Mouse (Mus musculus) kidney, adult 10 weeks (tissue): ENCODE measurements around the gene Slc17a1. TPM values are rescaled to one million over a fixed set of nuclear protein-coding genes. Genes with fewer than 3 reads are reported as not detected.

ENCODE experiments used
- polyA plus RNA-seq: library from polyadenylated mRNA; stranded (reverse); fragments of 350-450 nt; fragmentation: Illumina TruSeq; extraction: RNeasy Lipid Tissue Mini Kit (QIAGEN cat#74804); gene quantifications from one replicate; pipeline ENCODE4 v1.2.3, GENCODE M21; 2014; ENCODE audit warnings: low read depth, low replicate concordance

Slc17a1 gene
- polyA plus RNA-seq = 1,038 TPM

GRCm38 (mm10) chr13:23867405-23867804 is at the start of gene Slc17a1:
Gene Slc17a1, plus strand, starts transcription at chr13:23867750.

DNA sequence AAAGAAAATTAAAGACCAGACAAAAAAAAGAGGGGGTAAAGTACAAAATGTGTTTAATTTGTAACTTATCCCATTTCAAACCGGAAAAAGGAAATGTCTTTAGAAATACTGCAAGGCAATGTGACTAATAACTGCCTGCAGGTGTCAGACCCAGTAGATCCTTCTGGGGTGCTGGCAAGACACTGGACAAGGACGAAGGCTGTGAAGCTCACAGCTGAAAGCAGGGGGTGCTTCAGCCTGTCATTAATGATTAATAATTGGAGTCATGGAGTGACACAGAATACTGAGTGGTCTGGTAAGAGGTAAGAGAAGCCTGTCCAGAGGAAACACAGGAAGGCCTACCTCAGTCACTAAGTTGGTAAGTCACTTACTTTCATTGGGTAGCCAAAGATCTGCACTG is 28.2 kb upstream of the Slc17a1 start, which contains the start of gene Slc17a3:
TSS of gene Slc17a3 (plus strand) at position 127 of the 400 bp plus-strand sequence.

GRCm38 (mm10) chr13:23914376-23915167 is 47.0 kb downstream of the Slc17a1 start, which contains the start of gene Slc17a4:
Gene Slc17a4, minus strand, starts transcription at chr13:23915009.

DNA sequence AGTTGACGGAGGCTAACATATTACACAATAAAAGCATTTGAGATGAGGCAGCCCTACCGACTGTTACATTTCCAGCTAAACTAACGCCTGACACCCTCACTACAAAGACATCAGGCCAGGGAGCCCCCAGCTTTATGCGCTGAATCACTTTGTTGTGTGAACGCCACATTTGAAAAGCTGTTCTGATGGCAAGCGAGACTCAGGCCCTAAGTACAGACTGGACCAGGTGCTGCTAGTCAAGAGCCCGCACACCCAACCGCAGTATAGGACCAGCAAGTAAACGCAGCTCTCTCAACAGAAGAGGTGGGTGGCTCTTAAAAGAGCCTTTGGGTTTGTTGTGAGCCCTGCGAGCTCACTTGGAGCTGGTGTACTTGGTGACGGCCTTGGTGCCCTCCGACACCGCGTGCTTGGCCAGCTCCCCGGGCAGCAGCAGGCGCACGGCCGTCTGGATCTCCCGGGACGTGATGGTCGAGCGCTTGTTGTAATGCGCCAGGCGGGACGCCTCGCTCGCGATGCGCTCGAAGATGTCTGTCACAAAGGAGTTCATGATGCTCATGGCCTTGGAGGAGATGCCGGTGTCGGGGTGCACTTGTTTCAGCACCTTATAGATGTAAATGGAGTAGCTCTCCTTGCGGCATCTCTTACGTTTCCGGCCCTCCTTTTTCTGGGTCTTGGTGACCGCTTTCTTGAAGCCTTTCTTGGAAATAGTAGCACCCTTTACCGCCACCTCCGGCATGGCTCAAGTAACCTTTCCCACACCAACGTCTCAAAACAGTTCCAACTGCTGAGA is 66.1 kb downstream of the Slc17a1 start, which contains the start of gene Hist1h2ba:
TSS of gene Hist1h2ba (minus strand) at position 736 of the 790 bp plus-strand sequence.

GRCm38 (mm10) chr13:23934211-23934520 is 66.6 kb downstream of the Slc17a1 start, which contains the start of gene Hist1h2aa:
Gene Hist1h2aa, plus strand, starts transcription at chr13:23934462.

Other genes with a start within 250 kb of the Slc17a1 start
- 17.8 TPM for gene Hist1h2be, start 246.6 kb upstream of the Slc17a1 start, polyA plus RNA-seq
- gene Hist1h1e, start 245.2 kb upstream of the Slc17a1 start, polyA plus RNA-seq = 7.7 TPM
- 3.4 TPM for gene Hist1h2ac, start 183.8 kb upstream of the Slc17a1 start, polyA plus RNA-seq
- 366 TPM for gene Hist1h2bc, start 183.6 kb upstream of the Slc17a1 start, polyA plus RNA-seq
- not detected for gene Hist1h1t, start 171.9 kb upstream of the Slc17a1 start, polyA plus RNA-seq
- gene Hist1h4c, start 169.3 kb upstream of the Slc17a1 start, polyA plus RNA-seq = 6.6 TPM
- gene Hfe, start 156.9 kb upstream of the Slc17a1 start, polyA plus RNA-seq = 29.7 TPM
- gene Hist1h1c, start 128.9 kb upstream of the Slc17a1 start, polyA plus RNA-seq = 67.6 TPM
- not detected for gene Hist1h3c, start 122.1 kb upstream of the Slc17a1 start, polyA plus RNA-seq
- gene Hist1h2bb, start 121.0 kb upstream of the Slc17a1 start, polyA plus RNA-seq = not detected
- not detected for gene Hist1h2ab, start 116.6 kb upstream of the Slc17a1 start, polyA plus RNA-seq
- not detected for gene Hist1h3b, start 115.5 kb upstream of the Slc17a1 start, polyA plus RNA-seq
- not detected for gene Hist1h4b, start 110.7 kb upstream of the Slc17a1 start, polyA plus RNA-seq
- not detected for gene Hist1h4a, start 106.5 kb upstream of the Slc17a1 start, polyA plus RNA-seq
- not detected for gene Hist1h3a, start 105.4 kb upstream of the Slc17a1 start, polyA plus RNA-seq
- not detected for gene Hist1h1a, start 104.1 kb upstream of the Slc17a1 start, polyA plus RNA-seq
- gene Trim38, start 97.8 kb upstream of the Slc17a1 start, polyA plus RNA-seq = not detected
- gene Slc17a2, start 60.8 kb upstream of the Slc17a1 start, polyA plus RNA-seq = 23.4 TPM
- 577 TPM for gene Slc17a3, start 28.3 kb upstream of the Slc17a1 start, polyA plus RNA-seq
- gene Slc17a4, start 47.3 kb downstream of the Slc17a1 start, polyA plus RNA-seq = 3.4 TPM
- gene Hist1h2ba, start 66.4 kb downstream of the Slc17a1 start, polyA plus RNA-seq = not detected
- gene Hist1h2aa, start 66.7 kb downstream of the Slc17a1 start, polyA plus RNA-seq = not detected
- not detected for gene Scgn, start 123.5 kb downstream of the Slc17a1 start, polyA plus RNA-seq